Comparison of ENCODE assay signal across 10 mouse cellular contexts in the genomic region with DNA sequence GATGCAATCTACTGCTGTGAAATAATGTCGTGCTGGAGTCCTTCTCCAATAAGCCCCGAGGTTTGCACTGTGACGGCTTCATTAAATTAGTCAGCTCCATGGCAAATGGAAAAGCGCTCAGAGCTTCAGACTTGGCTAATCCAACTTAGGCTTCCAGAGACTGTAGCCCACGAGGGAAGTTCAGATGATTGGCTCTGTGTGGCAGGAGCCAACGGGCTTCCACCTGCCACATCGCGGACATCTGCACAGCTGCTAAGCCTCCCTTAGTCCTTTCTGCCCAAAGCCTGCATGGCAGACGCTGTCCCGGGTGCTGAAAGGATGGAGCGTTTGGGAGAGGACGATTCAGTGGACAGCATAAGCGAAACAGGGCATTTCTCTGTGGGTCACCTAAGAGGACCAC.
DNase-seq lines count a peak whose midpoint lies in the region; ATAC-seq lines count a peak whose summit lies in the region.
"Had no signal": no experiment of that assay in that cellular context is flagged by ENCODE, and none has a peak within 500 bp of the region (broad histone marks: within the 10 kb centered on the region; RNA-seq: fewer than 3 reads in every experiment).

No protein-coding gene starts in this region.

- H3K27me3 ChIP-seq in heart, embryonic 10.5 days (ENCODE audit: insufficient read depth, poor library complexity, severe bottlenecking): 0 out of 2 replicates have a peak, but pooled peaks cover 4% of the 10 kb centered on the region
- H3K27me3 ChIP-seq in heart, embryonic 12.5 days (replicated peaks): no peaks in the 10 kb centered on the region
- H3K27me3 ChIP-seq in neural tube, embryonic 15.5 days (replicated peaks): no peaks in the 10 kb centered on the region

- H3K27ac ChIP-seq in heart, embryonic 10.5 days: no peak overlapping the region
- no peak overlapping the region for H3K27ac ChIP-seq in heart, embryonic 12.5 days (ENCODE audit: poor library complexity, severe bottlenecking)
- peak overlapping the region; percentile 86 for H3K27ac ChIP-seq in neural tube, embryonic 15.5 days (replicated peaks)
- H3K27ac ChIP-seq: heart, adult 2 months had no signal

- H3K36me3 ChIP-seq in heart, embryonic 10.5 days: no peaks in the 10 kb centered on the region
- H3K36me3 ChIP-seq in heart, embryonic 12.5 days: no peaks in the 10 kb centered on the region
- no peaks in the 10 kb centered on the region for H3K36me3 ChIP-seq in neural tube, embryonic 15.5 days
- H3K36me3 ChIP-seq: G1E had no signal

- no peaks in the 10 kb centered on the region for H3K4me1 ChIP-seq in heart, embryonic 10.5 days
- H3K4me1 ChIP-seq in heart, embryonic 12.5 days (replicated peaks): no peaks in the 10 kb centered on the region
- peaks cover 28% of the 10 kb centered on the region for H3K4me1 ChIP-seq in neural tube, embryonic 15.5 days

- DNase-seq in heart, embryonic 10.5 days (ENCODE audit: low spot score): peak; percentile 82
- DNase-seq in ES-CJ7 (ENCODE audit: low read depth, low spot score): peak; percentile 27
- peak; percentile 52 for DNase-seq in embryo, embryonic 11.5 days (ENCODE audit: low read depth, low spot score)
- peak; percentile 81 for DNase-seq in kidney, postnatal 10 days
- no peak for DNase-seq in thymus, postnatal 36 days
- no peak for DNase-seq in right cerebral cortex, postnatal 4 days

- ATAC-seq in heart, embryonic 12.5 days (ENCODE audit: insufficient number of reproducible peaks, low FRiP score): no peak
- peak; percentile 81 for ATAC-seq in neural tube, embryonic 15.5 days (ENCODE audit: low FRiP score)

- no peak overlapping the region for H3K4me3 ChIP-seq in heart, embryonic 10.5 days
- H3K4me3 ChIP-seq in heart, embryonic 12.5 days: no peak overlapping the region
- no peak overlapping the region for H3K4me3 ChIP-seq in neural tube, embryonic 15.5 days (replicated peaks)
- H3K4me3 ChIP-seq: heart, adult 2 months had no signal

- WGBS in heart, embryonic 10.5 days: 29% methylated on average over 13 of the region's 13 CpGs
- 29% methylated on average over 13 of the region's 13 CpGs for WGBS in heart, embryonic 12.5 days
- 9% methylated on average over 13 of the region's 13 CpGs for WGBS in neural tube, embryonic 15.5 days

- no peaks in the 10 kb centered on the region for H3K9me3 ChIP-seq in heart, embryonic 10.5 days
- H3K9me3 ChIP-seq in heart, embryonic 12.5 days (replicated peaks): no peaks in the 10 kb centered on the region; the same call in 1 of the 2 replicates
- H3K9me3 ChIP-seq in neural tube, embryonic 15.5 days (replicated peaks): no peaks in the 10 kb centered on the region

- H3K9ac ChIP-seq in heart, embryonic 12.5 days: no peak overlapping the region
- H3K9ac ChIP-seq in neural tube, embryonic 15.5 days (replicated peaks): no peak overlapping the region

- H3K4me2 ChIP-seq in heart, embryonic 12.5 days: no peak overlapping the region
- peak overlapping the region; percentile 27 for H3K4me2 ChIP-seq in neural tube, embryonic 15.5 days

Comparison
In these comparisons a context has a peak if more than half of its experiments do, and no peak if none do; other contexts are left out.
1. DNase-seq: peak in heart, embryonic 10.5 days (single experiment), ES-CJ7 (single experiment), embryo, embryonic 11.5 days (single experiment) and kidney, postnatal 10 days (single experiment); none in thymus, postnatal 36 days (0 of 2) and right cerebral cortex, postnatal 4 days (single experiment).